Mouse (Mus musculus) granulocyte monocyte progenitor cell, adult 5-6 weeks (primary cell): Measurements from ENCODE around the gene Ifngr2. TPM values are rescaled to one million over a fixed set of nuclear protein-coding genes. Genes with fewer than 3 reads are reported as not detected.

Experiments
- ATAC-seq: replicated peaks from 2 replicates; pipeline ENCODE4 v1.8.0; 2016; ENCODE audit warnings: mild to moderate bottlenecking, moderate TSS enrichment, inconsistent platforms; ENCODE audit not compliant: poor library complexity, severe bottlenecking
- total RNA-seq, 2 experiments: library from RNA; stranded (forward) in 1 of 2; stranded (reverse) in 1 of 2; fragments of 200-712, 200-1000 nt in 1 of 2; fragments of >200 nt in 1 of 2; fragmentation: Nextera tagmentation in 1 of 2; gene quantifications; 2 replicates each; pipeline ENCODE4 v1.2.3; 2014 to 2017

Gene Ifngr2
- total RNA-seq, 2 experiments from 2014 or later, result 13.0 to 29.2 TPM

DNA sequence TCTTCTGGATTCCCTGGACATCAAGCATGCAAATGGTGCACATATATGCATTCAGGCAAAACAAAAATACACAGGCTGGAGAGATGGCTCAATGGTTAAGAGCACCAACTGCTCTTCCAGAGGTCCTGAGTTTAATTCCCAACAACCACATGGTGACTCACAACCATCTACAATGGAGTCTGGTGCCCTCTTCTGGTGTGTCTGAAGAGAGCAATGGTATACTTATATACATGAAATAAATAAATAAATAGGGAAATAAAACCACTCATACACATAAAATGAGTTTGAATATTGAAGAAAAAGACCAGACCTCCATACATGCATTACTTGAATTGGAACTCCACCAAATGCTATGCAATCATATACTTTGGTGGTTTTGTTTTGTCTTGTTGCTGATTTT lies 52.4 kb downstream of the Ifngr2 start:
- ATAC-seq, result no peak

DNA sequence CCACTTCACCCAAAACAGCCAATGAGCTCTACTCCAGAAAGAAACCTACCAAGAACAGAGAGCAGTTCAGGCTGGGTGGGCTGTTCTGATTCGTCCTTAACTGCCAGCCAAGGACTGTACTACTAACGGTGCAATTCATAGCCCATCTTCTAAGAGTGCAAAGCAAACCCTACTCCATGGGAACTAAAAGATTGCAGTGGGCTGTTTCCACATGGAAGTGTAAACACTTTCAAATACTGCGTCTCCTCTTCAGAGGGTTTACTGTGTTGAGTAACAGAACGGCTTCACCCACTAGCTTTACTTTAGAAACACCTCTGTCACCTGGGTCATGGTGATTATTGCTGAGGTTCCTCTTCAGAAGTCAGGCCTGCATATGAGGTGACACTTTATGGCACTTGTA lies 54.2 kb downstream of the Ifngr2 start:
- peak; percentile 2; the same call in 1 of the 2 replicates for ATAC-seq

DNA sequence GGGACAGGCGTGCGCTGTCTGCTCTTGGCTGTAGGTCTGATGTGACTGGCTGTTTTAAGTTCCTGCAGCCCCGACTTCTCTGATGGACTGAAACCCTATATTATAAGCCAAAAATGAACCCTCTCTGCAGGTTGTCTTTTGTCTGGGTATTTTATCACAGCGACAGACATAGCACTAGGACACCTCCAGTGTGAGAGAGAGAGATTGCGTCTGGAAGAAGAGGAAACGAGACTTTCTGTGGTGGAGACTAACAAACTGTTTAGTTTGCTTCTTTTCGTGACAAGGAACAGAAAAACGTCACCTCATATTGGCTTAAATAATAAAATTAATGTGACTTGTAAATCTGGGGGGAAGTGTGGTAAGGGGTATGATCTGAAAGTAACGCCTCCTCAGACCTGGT lies 54.8 kb downstream of the Ifngr2 start:
- peak; percentile 56 for ATAC-seq

DNA sequence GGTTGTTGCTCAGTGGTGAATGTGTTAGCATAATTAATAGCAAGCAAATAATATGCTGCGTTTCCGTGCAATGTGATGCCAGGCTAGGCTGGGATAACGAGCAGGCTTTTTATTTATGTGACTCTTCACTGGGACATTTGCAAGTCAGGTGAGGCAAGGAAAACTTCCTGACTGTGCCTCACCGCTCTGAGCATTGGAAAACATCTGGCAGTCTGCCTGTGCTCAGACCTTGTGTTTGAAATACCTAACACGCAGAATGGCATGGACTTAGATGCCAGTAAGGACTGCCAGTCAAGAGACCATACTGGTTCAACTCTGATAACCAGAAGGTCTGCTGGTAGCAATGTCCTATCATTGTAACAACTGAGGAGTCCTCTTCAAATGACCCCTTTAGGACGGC lies 58.3 kb downstream of the Ifngr2 start:
- no peak for ATAC-seq

DNA sequence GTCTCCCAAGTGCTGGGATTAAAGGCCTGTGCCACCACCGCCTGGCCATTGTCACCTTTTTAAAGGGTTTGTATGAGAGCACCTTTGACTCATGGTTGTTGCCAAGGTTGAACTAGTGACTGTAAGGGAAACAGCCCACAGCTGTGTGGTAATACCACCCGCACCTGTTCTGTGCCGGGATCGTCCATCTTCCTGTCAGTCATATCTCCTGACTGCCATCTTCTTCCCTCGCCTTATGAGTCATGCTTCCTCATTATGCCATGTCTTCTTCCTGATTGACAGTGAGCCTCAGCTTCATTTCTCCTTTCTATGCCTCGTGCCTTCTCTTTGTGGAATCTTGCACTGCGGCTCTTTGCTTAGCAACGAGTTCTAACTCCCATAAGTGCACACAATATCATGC lies 60.1 kb downstream of the Ifngr2 start:
- ATAC-seq, result peak; percentile 95

DNA sequence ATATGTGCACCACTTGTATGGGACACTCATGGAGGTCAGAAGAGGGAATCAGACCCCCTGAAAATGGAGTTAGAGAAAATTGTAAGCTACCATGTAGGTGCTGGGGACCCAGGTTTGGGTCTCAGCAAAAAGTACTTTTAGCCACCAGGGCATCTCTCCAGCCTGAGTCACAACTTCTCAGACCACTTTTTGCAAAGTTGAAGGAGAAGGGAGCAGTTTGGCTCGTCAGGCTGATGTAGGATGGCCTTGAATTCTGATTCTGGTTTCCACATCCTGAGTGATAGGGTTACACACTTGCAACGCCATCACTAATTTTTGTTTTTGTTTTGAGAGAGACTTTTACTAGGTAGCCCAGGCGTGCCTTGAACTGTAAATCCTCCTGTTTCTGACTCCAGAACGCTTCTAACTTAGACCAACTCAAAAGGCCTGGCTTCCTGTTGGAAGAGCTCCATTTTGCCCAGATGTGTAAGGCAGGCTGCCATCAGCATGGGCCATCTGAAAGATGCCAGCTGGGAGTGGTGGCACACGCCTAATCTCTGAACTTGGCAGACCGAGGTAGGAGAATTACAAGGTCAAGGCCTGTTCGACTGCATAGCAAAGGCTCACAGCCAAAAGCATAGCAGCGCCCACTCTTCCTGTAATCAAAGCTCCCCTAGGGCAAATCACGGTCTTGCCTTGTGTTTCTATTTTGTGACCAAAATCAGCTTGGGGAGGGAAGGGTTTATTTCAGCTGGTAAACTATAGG lies 62.8 kb downstream of the Ifngr2 start:
- no peak for ATAC-seq

DNA sequence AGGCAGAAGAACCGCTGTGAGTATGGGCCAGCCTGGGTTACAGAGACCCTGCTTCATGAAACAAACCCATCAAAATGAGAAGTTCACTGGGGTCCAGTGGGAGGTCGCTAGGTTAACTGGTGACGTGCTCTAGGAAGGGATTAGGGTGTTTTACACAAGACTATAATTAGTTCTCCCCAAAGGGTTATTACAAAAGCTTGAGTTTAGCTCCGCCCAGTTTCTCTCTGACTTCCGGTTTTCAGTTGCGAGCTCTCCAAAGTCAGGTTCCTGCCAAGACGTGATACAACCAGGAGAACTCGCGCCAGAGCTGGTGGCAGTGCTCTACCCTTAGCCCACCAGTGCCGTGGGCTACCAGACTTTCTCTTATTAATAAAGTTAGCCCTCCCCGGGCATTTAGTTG lies 64.4 kb downstream of the Ifngr2 start:
- peak; percentile 80 for ATAC-seq

DNA sequence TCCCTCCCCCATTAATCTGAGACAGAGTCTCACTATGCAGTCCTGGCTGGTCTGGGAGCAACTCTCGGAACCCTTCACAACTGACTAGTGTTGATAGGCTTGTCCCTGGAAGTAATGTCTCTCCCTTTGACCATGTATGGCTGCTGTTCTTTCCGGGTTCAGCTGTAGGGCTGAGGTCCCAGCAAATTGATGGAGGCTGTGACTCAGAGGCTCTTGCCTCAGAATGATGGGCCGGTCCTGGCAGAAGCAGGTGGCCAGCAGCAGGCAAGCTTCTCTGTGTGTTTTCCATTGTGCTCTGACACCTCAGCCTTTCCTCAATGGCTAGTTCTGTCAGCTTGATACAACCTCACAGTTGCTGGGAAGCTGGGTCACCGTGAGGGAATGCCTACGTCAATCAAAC lies 65.7 kb downstream of the Ifngr2 start:
- peak; percentile 38 for ATAC-seq

DNA sequence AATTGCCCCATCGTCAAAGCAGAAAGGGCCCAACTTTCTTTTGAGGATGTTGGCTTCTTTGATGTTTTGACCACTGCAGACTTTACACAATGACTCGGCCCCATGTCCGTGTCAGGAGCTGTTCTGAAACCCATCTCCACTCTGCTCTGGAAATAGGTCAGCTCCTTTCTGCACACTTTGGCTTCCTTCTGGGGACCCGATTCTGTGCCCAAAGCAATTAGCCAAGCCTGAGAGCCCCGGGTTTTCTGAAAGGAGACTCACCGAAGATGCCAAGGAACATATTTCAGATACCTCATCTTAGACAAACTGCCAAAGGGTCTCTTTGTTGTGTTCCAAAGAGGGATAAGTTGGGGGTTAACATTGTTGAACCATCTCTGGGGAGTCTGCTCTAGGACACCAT lies 67.7 kb downstream of the Ifngr2 start:
- ATAC-seq, result no peak

Other genes starting within 250 kb of the Ifngr2 start
- 130 and 164 TPM in 2 replicates for gene Ifnar2, start 174.3 kb upstream of the Ifngr2 start, total RNA-seq (2014; fragmentation: Nextera tagmentation)
- 115 and 139 TPM in 2 replicates for gene Ifnar2, start 174.3 kb upstream of the Ifngr2 start, total RNA-seq (2017)
- not detected in 2 replicates for gene Gm21970, start 155.4 kb upstream of the Ifngr2 start, total RNA-seq (2014; fragmentation: Nextera tagmentation)
- gene Gm21970, start 155.4 kb upstream of the Ifngr2 start, total RNA-seq (2017), result not detected in 2 replicates
- gene Il10rb, start 140.9 kb upstream of the Ifngr2 start, total RNA-seq (2014; fragmentation: Nextera tagmentation), result 36.6 and 48.8 TPM in 2 replicates
- 41.3 and 45.8 TPM in 2 replicates for gene Il10rb, start 140.9 kb upstream of the Ifngr2 start, total RNA-seq (2017)
- 32.3 and 42.5 TPM in 2 replicates for gene Ifnar1, start 61.8 kb upstream of the Ifngr2 start, total RNA-seq (2014; fragmentation: Nextera tagmentation)
- 33.3 and 35.6 TPM in 2 replicates for gene Ifnar1, start 61.8 kb upstream of the Ifngr2 start, total RNA-seq (2017)
- gene Tmem50b, start 50.7 kb downstream of the Ifngr2 start, total RNA-seq (2014; fragmentation: Nextera tagmentation), result 56.8 and 64.9 TPM in 2 replicates
- gene Tmem50b, start 50.7 kb downstream of the Ifngr2 start, total RNA-seq (2017), result 38.5 and 41.1 TPM in 2 replicates
- 2.4 and 2.8 TPM in 2 replicates for gene Dnajc28, start 72.0 kb downstream of the Ifngr2 start, total RNA-seq (2014; fragmentation: Nextera tagmentation)
- gene Dnajc28, start 72.0 kb downstream of the Ifngr2 start, total RNA-seq (2017), result 6.1 and 9.2 TPM in 2 replicates
- 169 and 244 TPM in 2 replicates for gene Gart, start 99.9 kb downstream of the Ifngr2 start, total RNA-seq (2014; fragmentation: Nextera tagmentation)
- gene Gart, start 99.9 kb downstream of the Ifngr2 start, total RNA-seq (2017), result 443 and 453 TPM in 2 replicates
- 326 and 356 TPM in 2 replicates for gene Son, start 100.4 kb downstream of the Ifngr2 start, total RNA-seq (2014; fragmentation: Nextera tagmentation)
- gene Son, start 100.4 kb downstream of the Ifngr2 start, total RNA-seq (2017), result 242 and 285 TPM in 2 replicates
- 13.1 and 23.0 TPM in 2 replicates for gene Donson, start 141.7 kb downstream of the Ifngr2 start, total RNA-seq (2014; fragmentation: Nextera tagmentation)
- 20.8 and 32.8 TPM in 2 replicates for gene Donson, start 141.7 kb downstream of the Ifngr2 start, total RNA-seq (2017)
- 43.5 and 55.5 TPM in 2 replicates for gene Cryzl1, start 181.9 kb downstream of the Ifngr2 start, total RNA-seq (2014; fragmentation: Nextera tagmentation)
- gene Cryzl1, start 181.9 kb downstream of the Ifngr2 start, total RNA-seq (2017), result 65.5 and 85.7 TPM in 2 replicates
- gene Itsn1, start 182.2 kb downstream of the Ifngr2 start, total RNA-seq (2014; fragmentation: Nextera tagmentation), result 9.3 and 10.7 TPM in 2 replicates
- gene Itsn1, start 182.2 kb downstream of the Ifngr2 start, total RNA-seq (2017), result 5.0 and 7.0 TPM in 2 replicates